Mouse (Mus musculus) cerebellum, postnatal 4 days (tissue): ENCODE measurements around the gene Ddx19a.
"Not testable (repeated sequence)": the region's sequence is repeated elsewhere in the genome, so short reads cannot be mapped to it uniquely, and the experiment has no call there.

Experiments used
- DNase-seq, 2 experiments: peaks; one replicate each; pipeline ENCODE4 v3.0.0; 2022; ENCODE audit warnings: low spot score in 2 of 2, mixed read lengths in 1 of 2

Gene Ddx19a

GRCm38 (mm10) chr8:110997547-110998531 is at the start of gene Ddx19a:
Gene Ddx19a (minus strand): TSS chr8:110997800.
- peak; percentile 73 to 85 for DNase-seq

- no peak for DNase-seq
Observed at GRCm38 (mm10) chr8:111044003-111044734, 46.6 kb upstream of the Ddx19a start.

- no peak for DNase-seq
Observed at GRCm38 (mm10) chr8:111042546-111042945, 44.9 kb upstream of the Ddx19a start.

GRCm38 (mm10) chr8:111036591-111036990 is 39.0 kb upstream of the Ddx19a start:
- DNase-seq: no peak

GRCm38 (mm10) chr8:111034276-111034675 is 36.7 kb upstream of the Ddx19a start:
- DNase-seq: peak in 1 of 2 experiments; percentile 28

GRCm38 (mm10) chr8:111033482-111034215 is 36.0 kb upstream of the Ddx19a start:
- peak; percentile 84 to 95 for DNase-seq

- DNase-seq: no peak
Observed at GRCm38 (mm10) chr8:111032916-111033315, 35.3 kb upstream of the Ddx19a start, which contains the start of gene Aars. Gene Aars (plus strand): TSS chr8:111033144.

- no peak for DNase-seq
Observed at GRCm38 (mm10) chr8:111031572-111031971, 34.0 kb upstream of the Ddx19a start, which contains the start of gene Ddx19b. Gene Ddx19b (minus strand): TSS chr8:111031751.

GRCm38 (mm10) chr8:111030045-111030444 is 32.4 kb upstream of the Ddx19a start:
- DNase-seq: no peak

GRCm38 (mm10) chr8:111029589-111029988 is 32.0 kb upstream of the Ddx19a start:
- no peak for DNase-seq

GRCm38 (mm10) chr8:111027391-111027937 is 29.9 kb upstream of the Ddx19a start:
- DNase-seq: peak; percentile 66 to 81

- not testable (repeated sequence) for DNase-seq
Observed at GRCm38 (mm10) chr8:111026609-111027008, 29.0 kb upstream of the Ddx19a start.

- DNase-seq: not testable (repeated sequence)
Observed at GRCm38 (mm10) chr8:111010230-111010991, 12.8 kb upstream of the Ddx19a start.

GRCm38 (mm10) chr8:110996641-110997430 is 764 bp downstream of the Ddx19a start:
- DNase-seq: no peak

GRCm38 (mm10) chr8:110990017-110990416 is 7.6 kb downstream of the Ddx19a start:
- DNase-seq: no peak

GRCm38 (mm10) chr8:110987805-110988744 is 9.5 kb downstream of the Ddx19a start:
- DNase-seq: no peak

- DNase-seq: no peak
Observed at GRCm38 (mm10) chr8:110981304-110981703, 16.3 kb downstream of the Ddx19a start.

GRCm38 (mm10) chr8:110977987-110978386 is 19.6 kb downstream of the Ddx19a start:
- not testable (repeated sequence) for DNase-seq
